Mouse (Mus musculus) thymus, postnatal 10 days (tissue): ENCODE measurements around the gene Xrcc1.
A peak's percentile ranks its signal among the peaks of the same experiment; 100 is the strongest.
"Not testable (repeated sequence)": the region's sequence is repeated elsewhere in the genome, so short reads cannot be mapped to it uniquely, and the experiment has no call there.

Source experiments
- DNase-seq, 2 experiments: peaks; one replicate each; pipeline ENCODE4 v3.0.0; 2021; ENCODE audit warnings: low spot score in 2 of 2

Gene Xrcc1

DNA sequence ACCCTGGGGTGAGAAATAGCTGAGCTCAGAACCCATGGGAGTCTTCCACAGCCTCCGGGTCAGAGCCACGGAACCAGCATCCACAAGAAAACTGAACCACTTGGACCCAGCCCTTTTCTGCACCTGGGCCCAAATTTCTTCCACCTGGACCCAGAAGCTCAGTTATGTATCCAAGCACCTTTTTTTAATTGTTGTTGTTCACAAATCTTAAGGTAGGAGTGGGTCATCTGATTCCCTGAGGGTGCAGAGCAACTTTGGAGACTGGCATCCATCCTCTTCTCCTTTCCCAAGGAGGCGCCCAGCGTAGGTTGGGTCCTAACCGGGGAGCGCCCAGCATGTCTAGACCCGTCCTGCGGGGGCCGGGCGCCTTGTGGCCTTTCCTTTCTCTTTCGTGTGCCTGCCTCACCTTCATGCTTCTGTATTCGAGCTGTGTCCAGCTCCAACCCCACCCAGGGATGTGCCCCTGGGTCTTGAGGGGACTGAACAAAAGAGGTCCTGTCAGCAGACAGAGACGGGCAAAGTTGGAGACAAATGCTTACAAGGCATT lies at the start of gene Xrcc1, which contains the start of gene Pinlyp:
Xrcc1 (plus strand) TSS at position 222 of the 547 bp plus-strand sequence.
Pinlyp (minus strand) TSS at position 51 of the 547 bp plus-strand sequence.
- DNase-seq, result no peak

DNA sequence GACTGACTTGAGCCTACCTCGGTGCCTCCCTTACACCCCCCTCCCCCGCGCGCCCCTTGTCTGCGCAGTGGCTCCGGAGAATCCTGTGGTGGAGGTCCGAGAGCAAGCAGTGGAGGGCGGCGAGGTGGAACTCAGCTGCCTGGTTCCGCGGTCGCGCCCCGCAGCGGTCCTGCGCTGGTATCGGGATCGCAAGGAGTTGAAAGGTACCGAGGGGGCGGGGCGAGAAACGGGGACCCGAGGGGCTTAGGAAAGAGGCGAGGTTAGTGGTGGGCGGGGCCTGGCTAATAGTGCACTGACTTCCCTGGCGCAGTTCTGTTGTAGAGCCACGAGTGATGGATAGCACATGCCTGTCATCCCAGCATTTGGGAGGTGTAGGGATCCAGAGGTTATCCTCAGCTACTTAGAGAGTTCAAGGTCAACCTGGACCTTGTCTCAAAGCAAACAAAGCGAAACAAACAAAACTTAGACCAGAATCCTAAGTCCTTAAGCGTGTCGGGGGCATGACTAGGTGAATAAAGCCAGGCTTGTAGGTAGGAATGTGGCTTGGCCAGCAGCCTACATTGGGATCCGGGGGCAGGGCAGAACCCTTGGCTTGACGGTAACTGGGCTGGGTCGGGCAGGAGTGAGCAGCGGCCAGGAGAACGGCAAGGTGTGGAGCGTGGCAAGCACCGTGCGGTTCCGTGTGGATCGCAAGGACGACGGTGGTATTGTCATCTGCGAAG lies 46.1 kb upstream of the Xrcc1 start:
- DNase-seq, result no peak

- DNase-seq, result peak in 1 of 2 experiments; percentile 49
These were observed 45.2 kb upstream of the Xrcc1 start for GRCm38 (mm10) chr7:24500929-24501328.

- peak; percentile 39 to 58 for DNase-seq
These were observed 44.6 kb upstream of the Xrcc1 start for GRCm38 (mm10) chr7:24501492-24501891.

DNA sequence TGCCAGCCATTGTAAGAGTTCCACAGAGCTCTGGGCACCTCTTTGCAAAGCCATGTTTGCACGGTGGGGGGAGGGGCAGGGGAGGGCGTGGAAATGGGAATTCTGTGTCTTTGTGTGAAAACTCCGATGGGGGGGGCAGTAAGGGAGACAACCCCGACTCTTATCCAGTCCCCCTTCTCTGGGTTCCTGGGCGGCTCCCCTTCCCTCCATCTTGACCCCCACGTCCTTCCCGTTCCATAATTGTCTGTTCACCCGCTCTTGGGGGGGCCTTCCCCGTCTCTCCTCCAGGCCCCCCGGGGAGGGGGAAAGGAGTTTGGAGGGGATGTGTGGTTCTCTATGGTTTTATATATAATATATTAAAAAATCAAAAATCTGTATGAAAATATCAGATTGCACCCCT lies 42.1 kb upstream of the Xrcc1 start:
- DNase-seq, result no peak

DNA sequence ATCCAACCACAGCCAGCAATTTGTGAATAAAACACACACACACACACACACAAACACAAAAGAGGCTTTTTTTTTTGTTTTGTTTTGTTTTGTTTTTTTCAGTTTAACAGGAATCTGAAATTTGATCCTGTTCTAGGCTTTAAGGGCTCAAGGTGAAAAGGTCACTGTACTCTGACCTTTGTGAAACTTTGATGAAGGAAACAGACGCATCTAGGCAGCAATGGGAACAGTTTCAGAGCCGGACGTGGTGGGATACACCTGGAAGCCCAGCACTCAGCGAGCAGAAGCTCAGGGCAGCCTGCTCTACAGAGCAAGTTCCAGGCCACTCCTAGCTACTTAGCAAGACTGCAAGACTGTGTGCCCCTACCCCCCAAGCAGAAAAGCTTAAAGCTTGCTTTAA lies 41.2 kb upstream of the Xrcc1 start:
- DNase-seq, result no peak

GRCm38 (mm10) chr7:24505447-24506064 lies 40.5 kb upstream of the Xrcc1 start:
- DNase-seq, result no peak

- DNase-seq, result no peak
These were observed 40.0 kb upstream of the Xrcc1 start for GRCm38 (mm10) chr7:24506065-24506459.

DNA sequence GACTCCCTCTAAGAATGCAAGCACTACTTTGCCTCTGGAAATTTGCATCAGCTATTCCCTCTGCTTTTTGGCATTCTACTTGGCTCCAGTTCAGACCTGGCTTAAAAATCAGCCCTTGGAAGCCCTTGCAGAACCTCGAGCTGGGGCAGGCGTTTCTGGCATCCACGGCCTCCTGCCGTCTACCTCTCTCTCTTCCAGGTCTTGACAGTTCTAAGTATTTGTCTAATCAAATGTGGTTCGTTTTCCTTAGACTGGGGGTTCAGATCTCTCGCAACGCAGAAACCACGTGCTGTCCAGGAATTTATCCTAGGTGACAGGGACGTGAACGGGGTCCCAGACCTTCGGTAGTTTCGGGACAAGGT lies 39.6 kb upstream of the Xrcc1 start:
- no peak for DNase-seq

DNA sequence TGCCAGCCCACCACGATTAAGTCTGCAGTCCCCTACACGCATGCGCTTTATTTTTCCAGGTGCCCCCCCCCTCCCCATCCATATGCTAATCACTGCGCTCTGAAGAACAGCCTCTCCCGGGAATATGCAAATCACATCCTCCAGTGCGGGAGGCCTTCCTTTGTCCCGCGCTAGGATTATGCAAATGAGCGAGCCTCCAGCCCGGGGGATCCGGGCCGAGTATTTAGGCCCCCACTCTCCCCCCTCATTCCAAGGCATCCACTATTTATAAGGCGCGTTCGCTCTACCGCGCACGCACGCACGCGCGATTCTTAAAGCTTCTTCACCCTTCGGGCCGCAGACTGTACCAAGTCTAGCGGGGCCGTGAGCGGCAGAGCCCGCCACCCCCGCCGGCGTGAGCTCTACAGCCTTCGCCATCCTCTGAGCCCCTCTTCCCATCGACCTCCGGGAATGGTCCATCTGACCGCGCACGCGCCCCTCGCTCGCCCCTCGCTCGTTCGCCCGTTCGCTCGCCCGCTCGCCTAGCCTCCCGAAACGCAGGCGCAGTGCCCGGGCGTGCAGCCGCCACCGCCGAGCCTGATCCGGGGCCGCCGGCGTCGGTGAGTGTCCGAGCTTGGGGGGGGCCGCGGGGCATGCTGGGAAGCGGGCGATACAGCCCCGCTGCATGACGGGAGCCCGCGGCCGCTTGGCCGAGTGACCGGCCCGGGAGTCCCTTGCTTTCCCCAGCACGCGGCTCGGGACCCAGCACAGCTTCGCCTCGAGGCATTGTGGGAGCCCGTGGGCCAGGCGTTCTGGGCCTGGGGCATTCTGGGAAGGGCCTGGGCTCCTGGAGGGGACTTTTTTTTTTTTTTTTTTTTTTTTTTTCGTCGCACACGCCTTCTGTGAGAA lies 39.0 kb upstream of the Xrcc1 start, which contains the start of gene Zfp428:
Zfp428 (plus strand) TSS at position 169 of the 888 bp plus-strand sequence.
- DNase-seq, result peak; percentile 37 to 55

- no peak for DNase-seq
These were observed 38.4 kb upstream of the Xrcc1 start for GRCm38 (mm10) chr7:24507726-24508114.

DNA sequence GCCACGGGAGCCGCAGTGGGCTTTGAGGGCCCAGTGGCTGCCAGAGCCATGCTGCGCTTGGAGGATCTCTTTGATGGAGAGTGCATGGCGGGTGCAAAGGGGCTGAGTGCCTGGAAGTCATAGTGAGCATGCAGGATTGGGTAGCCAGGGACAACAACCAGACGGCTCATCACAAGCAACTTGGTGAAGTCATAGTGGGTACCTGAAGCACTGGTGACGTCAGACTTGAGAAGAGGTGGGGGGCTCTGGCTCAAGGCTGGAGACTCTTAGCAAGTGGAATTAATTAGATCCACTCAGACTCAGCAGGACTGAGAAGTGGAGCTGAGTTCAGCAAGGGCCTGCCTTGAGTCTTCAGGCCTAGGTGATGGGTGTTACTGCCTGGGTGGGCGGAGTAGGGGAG lies 33.7 kb upstream of the Xrcc1 start, which contains the start of gene AC161166.1:
AC161166.1 (minus strand) TSS at position 101 of the 400 bp plus-strand sequence.
- DNase-seq, result no peak

GRCm38 (mm10) chr7:24516319-24516718 lies 29.8 kb upstream of the Xrcc1 start:
- peak in 1 of 2 experiments; percentile 26 for DNase-seq

DNA sequence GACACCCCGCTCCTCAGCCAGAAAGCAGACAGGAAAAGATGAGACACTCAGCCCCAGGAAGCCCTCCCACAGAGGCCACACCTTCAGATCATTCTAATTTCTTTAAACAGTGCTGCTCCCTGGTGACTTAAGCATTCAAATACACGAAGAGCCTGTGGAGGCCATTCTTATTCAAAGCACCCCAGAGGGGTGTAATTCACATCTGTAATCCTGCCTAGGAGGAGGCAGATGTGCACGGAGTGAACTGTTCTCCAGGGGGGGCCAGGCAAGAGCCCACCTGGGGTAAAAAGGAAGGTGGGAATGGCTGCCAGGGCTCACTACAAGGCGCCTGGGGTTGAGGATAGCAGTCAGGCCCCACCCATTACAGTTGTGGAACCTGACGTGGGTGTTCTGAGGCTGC lies 29.0 kb upstream of the Xrcc1 start:
- no peak for DNase-seq

- no peak for DNase-seq
These were observed 28.4 kb upstream of the Xrcc1 start for GRCm38 (mm10) chr7:24517654-24518053.

DNA sequence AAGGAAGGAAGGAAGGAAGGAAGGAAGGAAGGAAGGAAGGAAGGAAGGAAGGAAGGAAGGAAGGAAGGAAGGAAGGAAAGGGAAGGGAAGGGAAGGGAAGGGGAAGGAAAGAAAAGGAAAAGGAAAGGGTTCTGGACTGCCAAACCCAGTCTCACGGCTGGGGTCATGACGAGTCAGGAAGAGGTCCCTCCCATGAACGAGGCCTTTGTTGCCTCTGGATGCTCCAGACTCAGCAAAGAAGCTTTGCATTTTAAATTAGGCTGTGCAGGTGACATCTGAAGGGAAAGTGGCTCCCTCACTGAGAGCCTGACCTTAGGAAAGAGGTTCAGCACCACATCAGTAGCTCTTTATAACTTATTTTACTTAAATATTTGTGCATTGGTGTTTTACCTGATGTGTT lies 27.0 kb upstream of the Xrcc1 start:
- no peak for DNase-seq

GRCm38 (mm10) chr7:24520054-24520453 lies 26.0 kb upstream of the Xrcc1 start:
- DNase-seq, result not testable (repeated sequence)

- DNase-seq, result no peak
These were observed 23.3 kb upstream of the Xrcc1 start for GRCm38 (mm10) chr7:24522805-24523204.

DNA sequence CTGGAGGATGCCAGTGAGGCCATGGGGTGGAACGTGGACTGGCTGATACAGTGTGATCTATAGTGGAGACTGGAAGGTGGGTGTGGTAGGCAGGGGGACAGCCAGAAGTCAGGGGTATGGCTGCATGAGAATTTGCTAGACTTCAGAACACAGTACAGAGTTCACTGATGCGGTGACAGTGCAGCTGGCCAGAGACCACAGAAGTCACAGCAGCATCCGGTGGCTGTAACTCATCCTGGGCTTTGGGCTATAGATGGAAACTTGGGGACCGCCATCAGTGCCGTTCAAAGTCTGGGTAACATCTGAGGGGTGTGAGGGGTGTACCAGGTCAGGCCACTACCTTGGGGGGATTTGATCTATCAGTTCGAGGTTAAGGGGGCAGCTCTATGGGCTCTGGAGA lies 22.4 kb upstream of the Xrcc1 start:
- DNase-seq, result no peak

- no peak for DNase-seq
These were observed 21.1 kb upstream of the Xrcc1 start for GRCm38 (mm10) chr7:24524978-24525377.

DNA sequence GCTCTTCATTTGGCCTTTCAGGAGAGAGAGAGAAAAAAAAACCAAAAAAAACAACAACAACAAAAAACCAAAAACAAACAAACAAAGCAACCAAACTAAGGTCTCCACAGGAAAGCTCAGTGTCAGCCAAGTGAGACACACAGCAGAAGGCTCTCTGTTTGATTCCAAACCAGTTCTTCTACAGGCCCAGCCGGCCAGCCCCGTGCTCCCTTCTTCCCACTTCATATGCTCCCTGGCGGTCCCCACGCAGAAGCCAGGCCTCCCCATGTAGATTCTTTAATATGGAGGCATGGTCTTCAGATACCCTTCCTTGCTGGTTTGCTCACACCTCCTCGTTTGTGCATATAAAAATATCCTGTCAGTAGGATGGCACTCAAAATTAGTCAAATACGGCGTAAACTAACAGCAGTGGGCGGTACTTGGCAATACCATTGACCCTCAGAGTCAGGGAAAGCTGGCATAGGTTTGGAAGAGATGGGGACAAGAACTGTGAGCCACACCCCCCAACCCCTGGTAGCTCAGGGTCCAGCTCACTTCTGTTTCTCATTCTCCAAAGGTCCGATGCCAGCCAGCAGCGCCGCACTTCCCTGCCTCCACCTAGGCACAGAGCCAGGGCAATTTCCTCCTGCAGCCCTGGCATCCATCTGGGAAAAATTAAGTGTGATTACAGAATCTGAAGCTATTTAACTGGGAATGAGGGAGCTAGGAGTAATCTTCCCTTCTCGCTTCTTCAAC lies 20.2 kb upstream of the Xrcc1 start:
- DNase-seq, result no peak
